Mouse (Mus musculus) layer of hippocampus, adult 11-12 months (tissue): ENCODE results near the gene 9930022D16Rik.

Experiments used
- DNase-seq: peaks from one replicate; pipeline ENCODE4 v3.0.0; 2022; ENCODE audit warnings: low spot score

The 9930022D16Rik gene

GRCm38 (mm10) chr11:109413617-109414016, at the start of gene 9930022D16Rik:
Gene 9930022D16Rik, plus strand, starts transcription at chr11:109413917.
- no peak for DNase-seq

GRCm38 (mm10) chr11:109364337-109364736, 49.4 kb upstream of the 9930022D16Rik start:
- no peak for DNase-seq

DNA sequence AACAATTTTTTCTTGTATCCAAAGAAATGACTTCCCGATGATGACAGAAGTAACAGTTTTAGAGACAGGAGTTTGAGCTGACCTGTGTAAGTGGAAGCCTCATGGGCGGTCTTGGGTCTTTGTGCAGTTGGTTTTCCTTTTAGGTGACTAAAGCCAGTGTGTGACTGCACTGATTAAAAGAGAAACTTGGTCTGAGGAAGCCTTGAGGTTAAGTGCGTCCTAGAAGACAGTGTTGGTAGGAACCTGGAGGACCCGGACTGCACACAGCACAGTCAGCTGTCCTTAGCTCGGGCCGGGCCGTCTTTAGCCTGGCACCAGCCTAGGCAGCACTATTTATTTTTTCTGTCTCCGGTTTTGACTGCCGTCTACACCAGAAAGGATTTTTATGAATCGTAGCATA, 48.8 kb upstream of the 9930022D16Rik start:
- no peak for DNase-seq

DNA sequence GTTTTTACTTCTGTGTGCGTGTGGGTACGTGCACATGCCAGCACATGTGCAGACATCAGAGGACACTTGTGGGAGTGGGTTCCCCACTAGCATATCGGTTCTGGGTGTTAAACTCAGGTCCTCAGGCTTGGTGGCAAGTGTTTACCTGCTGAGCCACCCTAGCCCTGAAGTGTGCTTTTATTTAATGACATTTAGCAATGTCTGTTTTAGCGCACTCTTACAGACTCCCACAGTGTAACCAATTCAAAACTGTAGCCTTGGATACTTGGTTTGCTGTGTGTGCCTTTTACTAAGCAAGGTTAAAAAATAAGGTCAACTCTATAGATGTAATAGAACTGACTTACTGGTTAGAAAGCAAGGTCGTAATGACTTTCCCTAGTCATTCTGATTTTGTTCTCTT, 47.9 kb upstream of the 9930022D16Rik start:
- no peak for DNase-seq

GRCm38 (mm10) chr11:109366802-109367579, 46.7 kb upstream of the 9930022D16Rik start:
- no peak for DNase-seq

GRCm38 (mm10) chr11:109369026-109369637, 44.6 kb upstream of the 9930022D16Rik start:
- DNase-seq = no peak

GRCm38 (mm10) chr11:109375412-109375811, 38.3 kb upstream of the 9930022D16Rik start:
- DNase-seq = no peak

GRCm38 (mm10) chr11:109376484-109377143, 37.1 kb upstream of the 9930022D16Rik start:
- DNase-seq = no peak

- DNase-seq = no peak
Measured at GRCm38 (mm10) chr11:109377477-109377876, 36.2 kb upstream of the 9930022D16Rik start.

DNA sequence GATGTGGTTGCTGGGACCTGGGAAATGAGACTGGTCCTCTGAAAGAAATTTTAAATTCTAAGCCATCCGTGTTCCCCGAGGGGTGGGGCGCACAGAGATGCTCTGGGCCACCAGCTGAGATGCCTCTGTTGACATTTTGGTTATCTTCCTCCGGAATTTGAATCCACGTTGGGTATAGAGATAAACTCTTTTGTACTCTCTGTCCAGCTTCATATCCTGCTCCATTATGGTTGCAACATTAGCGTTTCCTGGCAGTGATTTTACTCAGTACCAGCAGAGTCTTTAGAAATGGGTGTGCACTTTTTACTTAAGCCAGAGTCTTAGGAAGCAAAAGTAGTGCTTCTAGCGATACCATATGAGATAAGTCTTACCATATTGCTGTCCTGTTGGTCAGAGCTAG, 35.7 kb upstream of the 9930022D16Rik start:
- DNase-seq = no peak

DNA sequence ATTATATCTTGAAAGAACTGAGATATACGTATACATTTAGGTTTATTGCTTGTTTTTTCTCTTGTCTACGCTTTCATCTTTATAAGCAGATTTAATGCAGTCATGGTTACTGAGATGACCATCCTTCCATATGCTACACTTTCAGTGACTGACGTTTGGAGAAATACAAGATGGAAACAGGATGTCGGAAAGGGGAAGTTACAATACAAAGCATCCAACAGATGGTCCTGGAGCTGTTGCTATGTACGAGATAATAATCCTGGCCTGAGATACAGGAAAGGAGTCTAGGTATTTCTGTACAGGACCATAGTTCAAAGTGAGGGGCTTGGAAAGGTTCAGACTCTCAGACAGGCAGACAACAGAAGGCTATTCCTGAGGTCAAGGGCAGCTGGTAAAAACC, 33.1 kb upstream of the 9930022D16Rik start:
- no peak for DNase-seq

DNA sequence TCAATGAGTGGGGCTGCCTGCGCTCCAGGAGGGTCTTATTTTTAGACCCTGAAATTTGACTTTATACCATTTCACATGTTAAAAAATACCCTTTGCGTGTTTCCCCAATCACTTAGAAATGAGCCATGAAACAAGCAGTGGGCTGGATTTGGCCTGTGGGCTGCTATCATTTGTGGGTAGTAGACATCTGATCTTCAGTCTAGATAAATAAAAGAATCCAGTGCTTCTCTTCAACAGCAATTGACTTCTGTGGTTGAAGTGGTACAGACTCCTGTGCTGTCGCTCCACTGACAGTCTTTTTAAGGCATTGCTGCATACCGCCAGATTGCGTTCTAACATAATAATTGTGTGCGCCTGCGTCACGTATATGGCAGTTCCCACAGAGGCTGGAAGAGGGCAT, 28.4 kb upstream of the 9930022D16Rik start:
- DNase-seq = no peak

- DNase-seq = no peak
Measured at GRCm38 (mm10) chr11:109389046-109389445, 24.7 kb upstream of the 9930022D16Rik start.

DNA sequence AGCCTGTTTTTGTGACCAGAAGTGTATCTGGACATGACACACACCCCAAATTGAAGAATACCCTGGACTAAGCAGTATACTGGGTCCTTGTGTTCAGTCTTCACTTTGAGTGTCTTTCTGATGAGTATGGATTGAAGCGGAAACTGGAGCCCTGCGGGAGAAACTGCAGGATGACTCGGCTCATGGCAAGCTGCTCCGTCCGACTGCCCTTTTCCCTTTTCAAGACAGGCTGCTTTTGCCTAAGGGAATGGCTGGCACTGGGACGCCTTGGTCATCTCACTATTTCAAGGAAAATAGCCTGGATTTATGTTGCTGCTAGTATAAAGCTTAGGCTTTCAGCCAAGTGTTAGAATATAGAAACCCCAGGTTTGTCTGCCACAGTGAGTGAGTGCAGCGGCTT, 22.5 kb upstream of the 9930022D16Rik start:
- DNase-seq = no peak

- DNase-seq = no peak
Measured at GRCm38 (mm10) chr11:109391760-109392159, 22.0 kb upstream of the 9930022D16Rik start.

DNA sequence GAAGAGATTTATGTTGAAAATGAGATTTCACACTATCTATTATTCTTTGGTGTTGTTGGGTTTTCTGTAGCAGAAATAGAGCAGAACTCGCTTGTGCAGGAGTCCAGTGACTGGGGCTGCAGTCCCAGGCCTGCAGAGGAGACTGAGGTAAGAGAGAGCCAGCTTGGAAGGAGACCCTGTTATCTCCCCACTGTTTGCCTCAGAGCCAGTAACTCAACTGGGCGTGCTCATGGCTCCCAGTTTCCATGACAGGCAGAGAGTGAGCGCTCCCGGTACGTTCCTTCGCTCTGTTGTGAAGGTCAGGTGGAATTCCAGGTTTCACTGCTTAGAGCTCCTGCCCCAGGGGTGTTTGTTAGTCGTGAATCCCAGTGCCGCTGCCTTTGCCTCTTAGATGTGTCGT, 21.1 kb upstream of the 9930022D16Rik start:
- DNase-seq = no peak

DNA sequence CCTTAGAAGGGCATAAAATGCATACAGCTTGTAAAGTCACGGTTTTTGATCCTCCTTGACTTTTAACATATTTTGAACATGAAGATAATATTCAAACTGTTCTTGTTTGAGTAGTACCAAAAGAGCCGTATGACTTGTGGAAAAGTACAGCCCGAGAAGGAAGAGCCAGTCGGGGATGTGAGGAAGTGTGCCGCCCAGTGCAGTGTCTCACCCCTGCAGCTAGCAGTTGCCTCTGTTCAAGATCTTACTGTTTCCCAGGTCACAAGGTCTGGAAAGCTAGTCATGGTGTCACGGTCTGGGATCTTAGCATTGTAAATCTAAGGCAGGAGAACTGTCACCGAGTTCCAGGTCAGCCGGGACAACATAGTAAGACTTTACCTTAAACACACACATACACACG, 19.0 kb upstream of the 9930022D16Rik start:
- no peak for DNase-seq

GRCm38 (mm10) chr11:109395291-109395690, 18.4 kb upstream of the 9930022D16Rik start:
- DNase-seq = no peak

DNA sequence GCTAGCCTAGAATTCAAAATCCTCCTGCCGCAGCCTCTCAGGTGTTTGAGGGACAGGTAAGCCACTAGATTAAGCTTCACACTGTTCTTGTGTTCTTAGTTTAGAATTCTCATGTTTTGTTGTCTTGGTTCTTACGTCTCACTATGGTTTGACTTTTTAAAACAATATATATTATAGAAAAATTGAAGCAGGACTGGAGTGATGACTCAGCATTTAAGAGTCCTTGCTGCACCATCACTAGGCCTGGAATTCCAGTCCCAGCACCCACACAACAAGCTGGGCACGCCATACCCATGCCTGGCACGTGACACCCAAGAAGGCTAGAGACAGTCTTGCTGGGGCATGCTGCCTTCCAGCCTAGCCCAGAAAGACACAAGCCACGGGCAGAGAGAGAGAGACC, 7.3 kb upstream of the 9930022D16Rik start:
- no peak for DNase-seq

DNA sequence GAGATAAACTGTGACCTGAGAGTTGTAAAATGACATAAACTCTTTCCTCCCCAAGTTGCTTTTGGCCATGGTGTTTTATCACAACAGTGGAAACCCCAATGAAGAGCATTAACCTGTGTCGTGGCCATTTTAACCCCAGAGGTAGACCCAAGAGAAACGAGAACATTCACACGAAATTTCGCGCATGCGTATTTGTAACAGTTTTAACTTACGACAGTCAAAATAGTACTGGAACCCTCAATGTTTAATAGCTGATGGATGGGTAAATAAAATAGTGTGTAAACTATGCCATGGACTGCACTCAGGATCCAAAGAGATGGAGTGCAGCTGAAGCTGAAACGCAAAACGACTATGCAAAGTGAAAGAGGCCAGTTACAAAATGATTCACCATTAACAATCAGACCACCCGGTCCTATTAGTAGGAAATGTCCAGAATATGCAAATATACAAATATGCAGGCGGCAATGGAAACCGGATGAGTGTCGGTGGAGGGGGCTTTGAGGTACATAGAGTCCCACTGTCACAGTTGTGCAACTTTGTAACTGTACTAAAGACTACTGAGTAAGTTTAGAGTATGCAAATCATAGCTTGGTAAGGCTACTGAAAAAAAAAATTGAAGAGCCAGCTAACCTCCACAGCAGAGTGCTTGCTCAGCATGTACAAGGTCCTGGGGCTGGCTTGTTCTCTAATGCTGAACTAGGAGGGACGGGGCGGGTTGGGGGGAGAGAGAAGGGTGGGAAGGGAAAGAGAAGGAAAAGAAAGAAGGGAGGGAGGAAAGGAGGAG, 3.3 kb upstream of the 9930022D16Rik start:
- no peak for DNase-seq

- no peak for DNase-seq
Measured at GRCm38 (mm10) chr11:109414802-109415201, 1.1 kb downstream of the 9930022D16Rik start.

DNA sequence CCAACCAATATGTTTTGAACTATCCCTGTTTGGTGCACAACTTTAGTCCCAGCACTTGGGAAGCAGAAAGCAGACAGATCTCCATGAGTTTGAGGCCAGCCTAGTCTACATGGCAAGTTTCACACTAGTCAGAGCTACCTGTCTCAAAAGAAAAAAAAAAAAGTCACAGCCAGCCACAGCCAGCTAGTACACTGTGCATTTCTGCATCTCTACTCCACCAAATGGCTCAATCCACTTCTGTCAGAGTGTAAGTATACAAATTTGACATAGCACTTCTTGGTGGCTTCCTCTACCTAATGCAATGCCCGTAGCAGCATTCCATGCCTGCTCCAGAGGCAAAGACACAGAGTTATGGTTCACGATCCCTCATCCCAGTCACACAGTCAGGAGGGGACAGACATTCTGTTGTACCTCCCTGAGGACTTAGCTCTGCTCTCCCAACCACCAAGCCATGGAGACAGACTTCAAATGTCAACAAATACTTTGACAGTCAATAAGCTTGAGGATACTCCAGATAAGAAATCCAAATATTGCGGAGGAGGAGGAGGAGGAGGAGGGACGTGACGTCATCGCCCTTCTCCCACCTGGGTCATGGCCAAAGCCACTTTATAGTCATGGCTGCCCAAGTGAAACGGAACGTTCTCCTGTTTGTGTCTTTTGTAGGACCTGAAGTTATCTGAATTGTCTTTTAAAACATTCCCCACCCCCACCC, 3.1 kb downstream of the 9930022D16Rik start:
- no peak for DNase-seq
